Mouse (Mus musculus) cerebellum, adult 2 months (tissue): ENCODE measurements at regions not wholly inside any gene's neighbourhood (a gene's known extent, or its start where the extent isn't known, plus 50 kb on each side); places are given as distances from the start of the nearest gene placed in this dataset.

ENCODE experiments used
- DNase-seq, 2 experiments: peaks; one replicate each; pipeline ENCODE4 v3.0.0; 2021
- H3K27ac ChIP-seq: fragments of 200-500 bp; 2 replicates; pipeline ENCODE4 v1.5.1; 2012; ENCODE audit warnings: low read length, control low read depth, inconsistent platforms; ENCODE audit not compliant: insufficient read depth
- H3K27me3 ChIP-seq: fragments of 200-500 bp; 2 replicates; pipeline ENCODE4 v1.6.1; 2012; ENCODE audit warnings: inconsistent platforms, mild to moderate bottlenecking, low read length, moderate library complexity; ENCODE audit not compliant: control insufficient read depth, insufficient read depth
- H3K4me1 ChIP-seq: fragments of 200-500 bp; 2 replicates; pipeline ENCODE4 v1.6.1; 2011; ENCODE audit warnings: low read length; ENCODE audit not compliant: control insufficient read depth, insufficient read depth
- H3K4me3 ChIP-seq: fragments of 200-500 bp; replicated peaks from 2 replicates; pipeline ENCODE3; 2011; ENCODE audit warnings: mild to moderate bottlenecking, low read depth, low read length, control low read depth; ENCODE audit not compliant: insufficient read depth
- CTCF ChIP-seq: fragments of 200-500 bp; IDR thresholded peaks from 2 replicates; pipeline ENCODE4 v1.5.1; 2011; ENCODE audit warnings: low read depth, mild to moderate bottlenecking, control low read depth, low read length, moderate library complexity, borderline replicate concordance; ENCODE audit not compliant: insufficient read depth
- POLR2A ChIP-seq: fragments of 200-500 bp; IDR thresholded peaks from 2 replicates; pipeline ENCODE4 v1.6.1; 2011; ENCODE audit warnings: low read length, control low read depth, borderline replicate concordance; ENCODE audit not compliant: insufficient read depth
- WGBS: fragments of 180-500 bp; shearing (Covaris S2); methylation state at CpG from one replicate; pipeline ENCODE4 v1.1.7; 2018; 5-methylcytosine and 5-hydroxymethylcytosine counted together

- Histone ChIP-seq H3K4me1 (no peaks in the 10 kb centered on the region), H3K27me3 (no peaks in the 10 kb centered on the region), H3K4me3 (no peak overlapping the region), H3K27ac (no peak overlapping the region)
- 22% methylated on average over 4 of the region's 4 CpGs for WGBS
- no peak for TF ChIP-seq CTCF
- no peak for TF ChIP-seq POLR2A
- peak in 1 of 2 experiments; percentile 9 for DNase-seq
Observed at GRCm38 (mm10) chrX:131901121-131901895, 1787.5 kb downstream of the Pcdh19 start.

GRCm38 (mm10) chrX:131885092-131885491 lies 1803.7 kb downstream of the Pcdh19 start:
- 83% methylated on average over 1 of the region's 1 CpGs for WGBS
- TF ChIP-seq CTCF, result no peak
- no peak for TF ChIP-seq POLR2A
- H3K4me3 ChIP-seq, result no peak overlapping the region
- H3K27me3 ChIP-seq, result no peaks in the 10 kb centered on the region
- no peak overlapping the region for H3K27ac ChIP-seq
- no peaks in the 10 kb centered on the region for H3K4me1 ChIP-seq
- no peak for DNase-seq
